Mouse (Mus musculus) spleen, adult 2 months (tissue): Measurements from ENCODE around the gene Lce3a. TPM values are rescaled to one million over a fixed set of nuclear protein-coding genes. Genes with fewer than 3 reads are reported as not detected.

Experiments used
- DNase-seq, 2 experiments: peaks; one replicate each; pipeline versions ENCODE4 v3.0.0 to v3.0.0-alpha.2; 2012 to 2021; ENCODE audit warnings: low spot score in 2 of 2, low read depth in 1 of 2
- H3K27ac ChIP-seq: fragments of 200-500 bp; 2 replicates; pipeline ENCODE4 v1.5.1; 2012; ENCODE audit warnings: low read length, inconsistent platforms; ENCODE audit not compliant: insufficient read depth
- H3K27me3 ChIP-seq: fragments of 200-500 bp; 2 replicates; pipeline ENCODE4 v1.6.1; 2012; ENCODE audit warnings: mild to moderate bottlenecking, moderate library complexity, low read length, inconsistent platforms; ENCODE audit not compliant: control insufficient read depth, insufficient read depth
- H3K36me3 ChIP-seq: fragments of 200-500 bp; 2 replicates; pipeline ENCODE4 v1.6.1; 2012; ENCODE audit warnings: mild to moderate bottlenecking, low read length, inconsistent platforms; ENCODE audit not compliant: control insufficient read depth, insufficient read depth
- H3K4me1 ChIP-seq: fragments of 200-500 bp; 2 replicates; pipeline ENCODE4 v1.6.1; 2011; ENCODE audit warnings: inconsistent platforms; ENCODE audit not compliant: control insufficient read depth, insufficient read depth, insufficient read length
- H3K4me3 ChIP-seq: fragments of 200-500 bp; 2 replicates; pipeline ENCODE4 v1.5.1; 2011; ENCODE audit warnings: mild to moderate bottlenecking, inconsistent platforms; ENCODE audit not compliant: insufficient read depth, insufficient read length; ENCODE audit errors: extremely low read depth
- CTCF ChIP-seq: fragments of 200-500 bp; IDR thresholded peaks from 2 replicates; pipeline ENCODE4 v1.5.1; 2011; ENCODE audit warnings: mild to moderate bottlenecking, inconsistent platforms; ENCODE audit not compliant: insufficient read depth, insufficient read length, insufficient replicate concordance; ENCODE audit errors: extremely low read depth
- POLR2A ChIP-seq: fragments of 200-500 bp; IDR thresholded peaks from 2 replicates; pipeline ENCODE4 v1.6.1; 2011; ENCODE audit warnings: low read depth, low read length, inconsistent platforms
- WGBS: fragments of 180-500 bp; shearing (Covaris S2); methylation state at CpG from one replicate; pipeline ENCODE4 v1.1.7; 2018; 5-methylcytosine and 5-hydroxymethylcytosine counted together
- polyA plus RNA-seq: library from polyadenylated mRNA; depleted of rRNA; stranded (reverse); fragments of >200 nt; gene quantifications from 2 replicates; pipeline ENCODE4 v1.2.3, GENCODE M21; 2012; rRNA removed

Lce3a gene
- polyA plus RNA-seq: not detected in 2 replicates

DNA sequence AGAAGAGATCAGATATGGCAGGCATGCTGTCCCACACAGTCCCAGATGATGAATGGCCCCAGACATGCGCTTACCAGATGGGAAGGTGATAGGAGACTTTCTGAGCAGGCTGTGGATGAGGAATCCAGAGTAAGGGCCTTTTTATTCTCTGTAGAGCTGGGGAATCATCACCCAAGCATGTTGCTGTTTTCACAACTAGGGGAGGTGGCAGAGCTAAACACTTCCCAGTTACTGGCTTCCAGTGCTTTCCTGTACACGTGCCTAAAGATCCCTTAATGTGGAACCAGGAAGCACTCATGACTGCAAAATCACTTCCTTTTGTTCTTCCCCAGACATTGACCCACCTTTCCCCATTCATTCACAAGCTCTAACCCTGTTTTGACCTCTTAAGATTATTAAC is at the start of gene Lce3a:
Lce3a (minus strand) TSS at position 101 of the 400 bp plus-strand sequence.
- no peak within 1 kb of the TSS for H3K4me3 ChIP-seq
- H3K27me3 ChIP-seq: no peaks in the 10 kb centered on the region
- WGBS: 39% methylated on average over 2 of the region's 2 CpGs
- H3K4me1 ChIP-seq: no peaks in the 10 kb centered on the region
- no peak for TF ChIP-seq POLR2A
- TF ChIP-seq CTCF: no peak
- no peaks in the 10 kb centered on the region for H3K36me3 ChIP-seq
- no peak within 1 kb of the TSS for H3K27ac ChIP-seq
- no peak for DNase-seq

- no peak within 1 kb of the TSS for H3K4me3 ChIP-seq
- no peak within 1 kb of the TSS for H3K27ac ChIP-seq
- H3K36me3 ChIP-seq: no peaks in the 10 kb centered on the region
- no peaks in the 10 kb centered on the region for H3K27me3 ChIP-seq
- 91% methylated on average over 2 of the region's 2 CpGs for WGBS
- TF ChIP-seq CTCF: no peak
- no peak for TF ChIP-seq POLR2A
- no peak for DNase-seq
- H3K4me1 ChIP-seq: no peaks in the 10 kb centered on the region
These were observed 40.7 kb upstream of the Lce3a start, which contains the start of gene Lce3e for GRCm38 (mm10) chr3:92966761-92967160. Lce3e (plus strand) TSS chr3:92967061.

GRCm38 (mm10) chr3:92957090-92957489 is 31.1 kb upstream of the Lce3a start, which contains the start of gene Lce3d:
Lce3d (plus strand) TSS chr3:92957390.
- Histone ChIP-seq H3K4me3 (no peak within 1 kb of the TSS), H3K36me3 (no peaks in the 10 kb centered on the region), H3K27me3 (no peaks in the 10 kb centered on the region), H3K27ac (no peak within 1 kb of the TSS), H3K4me1 (no peaks in the 10 kb centered on the region)
- DNase-seq: no peak
- TF ChIP-seq POLR2A (no peak), CTCF (no peak)
- 93% methylated on average over 1 of the region's 1 CpGs for WGBS

GRCm38 (mm10) chr3:92944186-92944585 is 18.2 kb upstream of the Lce3a start, which contains the start of gene Lce3c:
Lce3c (plus strand) TSS chr3:92944486.
- no peak for TF ChIP-seq CTCF
- H3K36me3 ChIP-seq: no peaks in the 10 kb centered on the region
- no peak within 1 kb of the TSS for H3K4me3 ChIP-seq
- no peak for DNase-seq
- 79% methylated on average over 1 of the region's 1 CpGs for WGBS
- H3K4me1 ChIP-seq: no peaks in the 10 kb centered on the region
- H3K27me3 ChIP-seq: no peaks in the 10 kb centered on the region
- H3K27ac ChIP-seq: no peak within 1 kb of the TSS

DNA sequence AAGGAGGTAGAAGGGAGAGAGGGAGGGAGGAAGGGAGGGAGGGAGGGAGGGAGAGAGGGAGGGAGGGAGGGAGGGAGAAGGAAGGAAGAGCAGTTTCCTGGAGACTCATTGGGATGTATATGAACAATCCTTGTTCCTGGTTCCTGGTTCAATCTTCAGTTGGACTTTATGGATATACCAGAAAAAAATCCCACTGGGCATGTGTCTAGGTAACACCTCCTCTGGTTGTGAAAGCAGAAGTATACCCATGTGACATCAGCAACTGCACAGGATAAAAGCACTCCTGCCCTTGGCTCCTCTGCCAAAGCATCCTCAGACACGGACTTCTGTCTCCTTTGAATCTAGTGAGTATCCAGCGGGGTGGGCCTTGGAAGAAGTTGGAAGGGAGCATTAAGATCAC is 6.6 kb upstream of the Lce3a start, which contains the start of gene Lce3b:
Lce3b (plus strand) TSS at position 301 of the 400 bp plus-strand sequence.
- 51% methylated on average over 2 of the region's 2 CpGs for WGBS
- Histone ChIP-seq H3K4me1 (no peaks in the 10 kb centered on the region), H3K27me3 (no peaks in the 10 kb centered on the region), H3K27ac (no peak within 1 kb of the TSS), H3K4me3 (no peak within 1 kb of the TSS), H3K36me3 (no peaks in the 10 kb centered on the region)
- TF ChIP-seq POLR2A (no peak), CTCF (no peak)
- no peak for DNase-seq

DNA sequence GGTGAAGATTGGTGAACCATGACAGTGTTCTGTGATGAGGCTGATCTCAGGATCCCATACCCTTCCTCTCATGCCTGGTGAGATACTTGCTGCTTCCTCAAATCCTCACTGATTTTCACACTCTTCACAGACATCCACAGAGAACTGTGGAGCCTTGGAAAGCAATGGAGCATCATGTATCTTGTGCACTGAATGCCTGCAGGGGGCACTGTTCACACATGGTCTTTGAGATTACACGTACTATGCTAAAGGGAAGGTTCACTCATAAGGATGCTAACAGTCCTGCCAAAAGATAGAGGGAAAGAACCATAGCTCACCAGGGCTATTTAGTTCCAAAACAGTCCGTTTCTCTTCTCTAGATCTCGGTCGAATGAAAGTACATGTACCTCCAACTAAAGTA is 5.7 kb downstream of the Lce3a start:
- no peak for DNase-seq
- Histone ChIP-seq H3K4me3 (no peak overlapping the region), H3K36me3 (no peaks in the 10 kb centered on the region), H3K4me1 (no peaks in the 10 kb centered on the region), H3K27me3 (no peaks in the 10 kb centered on the region), H3K27ac (no peak overlapping the region)
- 61% methylated on average over 4 of the region's 4 CpGs for WGBS
- TF ChIP-seq POLR2A (no peak), CTCF (no peak)

- no peak for DNase-seq
- no peak overlapping the region for H3K4me3 ChIP-seq
- no peaks in the 10 kb centered on the region for H3K27me3 ChIP-seq
- H3K27ac ChIP-seq: no peak overlapping the region
- no peaks in the 10 kb centered on the region for H3K36me3 ChIP-seq
- no peak for TF ChIP-seq POLR2A
- TF ChIP-seq CTCF: peak; percentile 3; the same call in 1 of the 2 replicates
- WGBS: 22% methylated on average over 4 of the region's 4 CpGs
- H3K4me1 ChIP-seq: no peaks in the 10 kb centered on the region
These were observed 18.5 kb downstream of the Lce3a start for GRCm38 (mm10) chr3:92907571-92907970.
